Mouse (Mus musculus) cerebellum, adult (tissue): ENCODE measurements at regions not wholly inside any gene's neighbourhood (a gene's known extent, or its start where the extent isn't known, plus 50 kb on each side); places are given as distances from the start of the nearest gene placed in this dataset.

Experiments used
- ATAC-seq: cut with Nextera tagmentation; 2 replicates; pipeline ENCODE4 v1.9.2; 2017; ENCODE audit warnings: mild to moderate bottlenecking, moderate library complexity, mixed read lengths; ENCODE audit not compliant: insufficient number of reproducible peaks, low FRiP score, low TSS enrichment

- no peak for ATAC-seq
These were observed 59.8 kb upstream of the Haao start for GRCm38 (mm10) chr17:83907538-83907937.

- no peak for ATAC-seq
These were observed 59.2 kb upstream of the Haao start for GRCm38 (mm10) chr17:83906751-83907537.

GRCm38 (mm10) chr17:83903467-83903866 lies 55.7 kb upstream of the Haao start:
- peak; percentile 80 for ATAC-seq

GRCm38 (mm10) chr17:83902523-83902922 lies 54.8 kb upstream of the Haao start:
- no peak for ATAC-seq

GRCm38 (mm10) chr17:83902091-83902490 lies 54.3 kb upstream of the Haao start:
- no peak for ATAC-seq

- ATAC-seq, result no peak
These were observed 51.9 kb upstream of the Haao start for GRCm38 (mm10) chr17:83899588-83900152.

- no peak for ATAC-seq
These were observed 50.8 kb upstream of the Haao start for GRCm38 (mm10) chr17:83898531-83898930.
